Mouse (Mus musculus) left cerebral cortex, postnatal 25 days (tissue): ENCODE results near the gene Olfr503. TPM values are rescaled to one million over a fixed set of nuclear protein-coding genes. Genes with fewer than 3 reads are reported as not detected.
"Not testable (repeated sequence)": the region's sequence is repeated elsewhere in the genome, so short reads cannot be mapped to it uniquely, and the experiment has no call there.

ENCODE experiments used
- DNase-seq, 2 experiments: peaks; one replicate each; pipeline ENCODE4 v3.0.0; 2022; ENCODE audit warnings: low spot score in 2 of 2, mixed read lengths in 1 of 2
- intact Hi-C: fragments of 180-260 bp; cut with DNase I; formaldehyde crosslinking; loops from one replicate; pipeline ENCODE4 v1.15.1; 2025
- total RNA-seq, 2 experiments: library from RNA; stranded (reverse); gene quantifications; 2 replicates each; pipeline ENCODE4 v1.2.3; 2021

Gene Olfr503
- not detected for total RNA-seq

DNA sequence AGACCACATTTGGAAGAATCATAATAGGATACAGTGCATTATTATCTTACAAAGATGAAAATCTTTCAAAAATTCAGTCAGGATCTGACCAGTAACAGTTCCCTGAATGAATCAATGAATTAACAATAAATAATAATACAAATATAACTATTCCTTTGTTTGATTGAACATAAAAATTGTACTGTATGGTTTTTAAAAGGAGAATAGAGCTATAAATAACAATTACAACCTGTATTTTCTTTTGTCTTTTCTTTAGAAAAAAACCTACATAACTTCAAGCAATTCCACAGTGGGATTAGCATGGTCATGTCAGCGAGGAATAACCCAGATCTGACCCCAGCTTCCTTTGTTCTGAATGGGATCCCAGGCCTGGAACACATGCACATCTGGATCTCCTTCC is at the start of gene Olfr503:
TSS of gene Olfr503 (plus strand) at position 301 of the 400 bp plus-strand sequence.
- intact Hi-C loops, DNase-seq: not testable (repeated sequence)

DNA sequence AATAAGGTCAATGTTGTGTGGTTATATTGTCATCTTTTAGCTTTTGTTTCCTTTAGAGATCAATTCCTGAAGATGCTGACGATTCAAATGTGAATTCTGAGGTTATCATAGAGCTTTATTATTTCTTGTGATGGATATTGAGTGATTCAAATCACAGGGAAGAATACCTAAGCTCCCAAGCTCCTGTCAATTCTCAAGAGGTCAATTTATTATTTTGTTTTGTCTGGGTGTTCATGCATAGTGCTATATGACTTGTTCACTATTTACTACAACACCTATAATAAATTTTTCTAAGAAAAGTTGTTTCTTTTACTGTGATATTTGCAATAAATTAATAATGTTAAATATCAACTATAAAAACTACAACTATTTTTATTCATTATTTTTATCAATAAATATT is 19.4 kb upstream of the Olfr503 start, which contains the start of gene Olfr502:
TSS of gene Olfr502 (minus strand) at position 101 of the 400 bp plus-strand sequence.
- intact Hi-C loops, result no loop called here
- DNase-seq, result no peak

DNA sequence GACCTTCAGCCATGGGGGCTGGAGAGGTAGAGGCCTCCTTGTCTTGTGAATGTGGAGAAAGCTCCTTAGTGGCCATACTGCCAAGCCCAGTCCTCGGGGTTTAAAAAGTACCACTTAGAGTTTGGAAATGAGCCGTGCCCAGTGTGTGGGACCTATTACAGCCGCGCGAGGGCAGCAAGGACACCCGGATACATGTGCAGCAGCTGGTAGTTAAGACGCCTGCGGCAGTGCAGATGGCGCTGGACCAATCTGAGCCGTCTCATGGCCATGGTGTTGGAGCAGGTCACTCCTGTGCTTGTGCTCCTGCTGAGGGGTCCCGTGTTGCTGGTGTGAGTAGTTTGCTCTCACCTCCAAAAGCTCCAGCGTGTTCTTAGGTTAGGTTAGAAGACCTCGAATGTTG is 1.9 kb upstream of the Olfr503 start:
- intact Hi-C loops, result no loop called here
- DNase-seq, result no peak

DNA sequence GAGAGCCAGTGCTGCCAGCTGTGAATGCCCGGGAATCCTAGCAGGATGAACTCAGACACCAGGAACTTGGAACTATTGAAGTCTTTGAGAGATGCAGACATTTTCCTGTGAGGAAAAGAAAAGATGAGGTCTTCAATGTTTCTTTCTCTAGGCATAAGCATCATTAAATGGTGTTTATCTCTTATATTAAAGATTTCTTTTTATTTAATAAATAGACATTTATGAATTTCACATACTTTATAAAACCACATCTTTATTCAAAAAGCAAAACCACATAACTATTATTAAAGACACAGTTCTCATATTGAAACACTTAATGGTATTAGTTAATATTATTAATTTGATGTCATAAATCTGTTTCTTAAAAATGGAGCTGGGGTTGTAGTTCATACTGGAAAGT is 21.4 kb downstream of the Olfr503 start, which contains the start of gene Olfr504:
TSS of gene Olfr504 (minus strand) at position 101 of the 400 bp plus-strand sequence.
- intact Hi-C loops, result no loop called here
- no peak for DNase-seq

DNA sequence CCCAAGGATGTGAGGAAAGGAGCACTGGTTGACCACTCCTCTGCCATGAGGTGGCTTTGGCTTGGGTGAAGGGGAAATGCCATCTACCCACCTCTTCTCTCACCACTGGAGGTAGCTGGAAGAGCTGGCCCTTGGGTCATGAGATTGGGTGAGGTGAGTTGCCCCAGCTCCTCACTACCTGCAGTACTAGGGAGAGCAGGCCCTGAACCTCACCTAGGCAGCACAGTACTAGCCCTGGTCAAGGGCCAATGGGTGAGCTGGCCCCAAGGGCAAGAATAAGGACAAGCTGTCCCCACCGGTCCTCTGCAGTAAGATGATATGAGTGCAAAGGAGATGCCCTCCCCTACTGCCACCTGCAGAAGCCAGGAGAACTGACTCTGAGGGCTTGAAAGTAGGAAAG is 45.5 kb downstream of the Olfr503 start:
- intact Hi-C loops, result no loop called here
- no peak for DNase-seq

Other genes with a start within 250 kb of the Olfr503 start
- gene Olfr491, start 231.1 kb upstream of the Olfr503 start, total RNA-seq, result not detected
- not detected for gene Olfr492, start 220.9 kb upstream of the Olfr503 start, total RNA-seq
- not detected for gene Olfr493, start 197.5 kb upstream of the Olfr503 start, total RNA-seq
- not detected for gene Olfr494, start 179.2 kb upstream of the Olfr503 start, total RNA-seq
- gene Olfr495, start 151.4 kb upstream of the Olfr503 start, total RNA-seq, result not detected
- gene Olfr497, start 124.1 kb upstream of the Olfr503 start, total RNA-seq, result not detected
- not detected for gene Olfr498, start 79.2 kb upstream of the Olfr503 start, total RNA-seq
- not detected for gene Olfr502, start 19.5 kb upstream of the Olfr503 start, total RNA-seq
- not detected for gene Olfr504, start 21.3 kb downstream of the Olfr503 start, total RNA-seq
- not detected for gene Olfr506, start 66.3 kb downstream of the Olfr503 start, total RNA-seq
- not detected for gene Olfr507, start 77.3 kb downstream of the Olfr503 start, total RNA-seq
- not detected for gene Olfr508, start 85.5 kb downstream of the Olfr503 start, total RNA-seq
- gene Olfr509, start 107.4 kb downstream of the Olfr503 start, total RNA-seq, result under 1 TPM in 1 of 2 experiments, not detected in 1; 0.09 TPM
- gene Olfr510, start 121.9 kb downstream of the Olfr503 start, total RNA-seq, result not detected
- not detected for gene Olfr512, start 168.8 kb downstream of the Olfr503 start, total RNA-seq
- not detected for gene Olfr513, start 206.4 kb downstream of the Olfr503 start, total RNA-seq